Mouse (Mus musculus): ENCODE measurements around the gene Galnt7. TPM values are rescaled to one million over a fixed set of nuclear protein-coding genes. Genes with fewer than 3 reads are reported as not detected.
"Not testable (repeated sequence)": the region's sequence is repeated elsewhere in the genome, so short reads cannot be mapped to it uniquely, and the experiment has no call there.

The Galnt7 gene
- polyA plus RNA-seq, 1 experiment from 2014 or later, result 3.2 TPM

- 51% methylated on average over 12 of the region's 12 CpGs for WGBS (ENCODE audit: insufficient replicate concordance)
- Histone ChIP-seq H3K27me3 (ENCODE audit: insufficient read depth, low read length) (no peaks in the 10 kb centered on the region), H3K9ac (replicated peaks) (no peak overlapping the region), H3K4me2 (ENCODE audit: low read depth, low read length) (0 out of 2 replicates have a peak overlapping the region, but pooled peaks have one; percentile 10), H3K27ac (ENCODE audit: low read depth) (no peak overlapping the region), H3K4me3 (ENCODE audit: low read depth, low read length) (no peak overlapping the region), H3K9me3 (ENCODE audit: low read length) (no peaks in the 10 kb centered on the region), H3K36me3 (replicated peaks; ENCODE audit: insufficient read depth, low read length) (peaks cover 37% of the 10 kb centered on the region), H3K4me1 (ENCODE audit: insufficient read depth) (0 out of 2 replicates have a peak, but pooled peaks cover 2% of the 10 kb centered on the region)
- ATAC-seq, result peak; percentile 36
- no peak for DNase-seq
- TF ChIP-seq EP300 (IDR thresholded peaks at IDR 0.05; ENCODE audit: low read depth) (peak; percentile 83), CTCF (IDR thresholded peaks at IDR 0.05; ENCODE audit: low read depth) (no peak)
These were observed 132.5 kb downstream of the Galnt7 start for GRCm38 (mm10) chr8:57520186-57520786.

- H3K36me3 ChIP-seq (replicated peaks; ENCODE audit: insufficient read depth, low read length), result peaks cover 49% of the 10 kb centered on the region
- H3K27me3 ChIP-seq (ENCODE audit: insufficient read depth, low read length), result no peaks in the 10 kb centered on the region
- DNase-seq, result no peak
- 0 out of 2 replicates have a peak, but pooled peaks cover 5% of the 10 kb centered on the region for H3K4me1 ChIP-seq (ENCODE audit: insufficient read depth)
- WGBS (ENCODE audit: insufficient replicate concordance), result 85% methylated on average over 3 of the region's 3 CpGs
- H3K4me2 ChIP-seq (ENCODE audit: low read depth, low read length), result no peak overlapping the region
- no peak for ATAC-seq
- no peak overlapping the region for H3K9ac ChIP-seq (replicated peaks)
- H3K27ac ChIP-seq (ENCODE audit: low read depth), result no peak overlapping the region
- H3K9me3 ChIP-seq (ENCODE audit: low read length), result no peaks in the 10 kb centered on the region
- TF ChIP-seq CTCF (IDR thresholded peaks at IDR 0.05; ENCODE audit: low read depth) (no peak), EP300 (IDR thresholded peaks at IDR 0.05; ENCODE audit: low read depth) (no peak)
- H3K4me3 ChIP-seq (ENCODE audit: low read depth, low read length), result no peak overlapping the region
These were observed 135.1 kb downstream of the Galnt7 start for GRCm38 (mm10) chr8:57517723-57518122.

- H3K27me3 ChIP-seq (ENCODE audit: insufficient read depth, low read length); ATAC-seq; H3K27ac ChIP-seq (ENCODE audit: low read depth); H3K4me1 ChIP-seq (ENCODE audit: insufficient read depth); H3K9me3 ChIP-seq (ENCODE audit: low read length); DNase-seq; H3K4me3 ChIP-seq (ENCODE audit: low read depth, low read length); H3K9ac ChIP-seq (replicated peaks): not testable (repeated sequence)
- peak overlapping the region; percentile 7; the same call in 1 of the 2 replicates for H3K4me2 ChIP-seq (ENCODE audit: low read depth, low read length)
- WGBS (ENCODE audit: insufficient replicate concordance), result 93% methylated on average over 4 of the region's 5 CpGs
- peaks cover 49% of the 10 kb centered on the region for H3K36me3 ChIP-seq (replicated peaks; ENCODE audit: insufficient read depth, low read length)
These were observed 136.1 kb downstream of the Galnt7 start for GRCm38 (mm10) chr8:57516685-57517084.

- peak overlapping the region; percentile 95 for H3K4me3 ChIP-seq (ENCODE audit: low read depth, low read length)
- peak; percentile 25; the same call in 1 of the 2 replicates for TF ChIP-seq EP300 (IDR thresholded peaks at IDR 0.05; ENCODE audit: low read depth)
- not testable (repeated sequence) for H3K9me3 ChIP-seq (ENCODE audit: low read length); H3K27me3 ChIP-seq (ENCODE audit: insufficient read depth, low read length); DNase-seq; ATAC-seq
- WGBS (ENCODE audit: insufficient replicate concordance), result 3% methylated on average over 9 of the region's 10 CpGs
- peak overlapping the region; percentile 100 for H3K27ac ChIP-seq (ENCODE audit: low read depth)
- peak overlapping the region; percentile 71 for H3K4me2 ChIP-seq (ENCODE audit: low read depth, low read length)
- peaks cover 39% of the 10 kb centered on the region for H3K36me3 ChIP-seq (replicated peaks; ENCODE audit: insufficient read depth, low read length)
- H3K9ac ChIP-seq (replicated peaks), result peak overlapping the region; percentile 100
- peaks cover 13% of the 10 kb centered on the region; the same call in 1 of the 2 replicates for H3K4me1 ChIP-seq (ENCODE audit: insufficient read depth)
These were observed 139.6 kb downstream of the Galnt7 start for GRCm38 (mm10) chr8:57513178-57513661.

GRCm38 (mm10) chr8:57512141-57513056, 140.4 kb downstream of the Galnt7 start:
- peak; percentile 51 for ATAC-seq
- no peaks in the 10 kb centered on the region for H3K9me3 ChIP-seq (ENCODE audit: low read length)
- peak overlapping the region; percentile 71 for H3K4me2 ChIP-seq (ENCODE audit: low read depth, low read length)
- under 1% methylated on average over 61 of the region's 96 CpGs for WGBS (ENCODE audit: insufficient replicate concordance)
- H3K9ac ChIP-seq (replicated peaks), result peak overlapping the region; percentile 100
- H3K4me3 ChIP-seq (ENCODE audit: low read depth, low read length), result peak overlapping the region; percentile 95
- H3K36me3 ChIP-seq (replicated peaks; ENCODE audit: insufficient read depth, low read length), result peaks cover 31% of the 10 kb centered on the region
- TF ChIP-seq CTCF (IDR thresholded peaks at IDR 0.05; ENCODE audit: low read depth) (no peak), EP300 (IDR thresholded peaks at IDR 0.05; ENCODE audit: low read depth) (no peak)
- DNase-seq, result peak; percentile 75
- no peaks in the 10 kb centered on the region for H3K27me3 ChIP-seq (ENCODE audit: insufficient read depth, low read length)
- peak overlapping the region; percentile 100 for H3K27ac ChIP-seq (ENCODE audit: low read depth)
- peaks cover 13% of the 10 kb centered on the region; the same call in 1 of the 2 replicates for H3K4me1 ChIP-seq (ENCODE audit: insufficient read depth)
